Mouse (Mus musculus) ES-Bruce4 (cell line): ENCODE results near the gene Fam168a.

Source experiments
- CTCF ChIP-seq: IDR thresholded peaks from one replicate; pipeline ENCODE4 v1.8.1; 2011; ENCODE audit warnings: low read depth, low read length
- EP300 ChIP-seq: IDR thresholded peaks from 2 replicates; pipeline ENCODE4 v1.6.1; 2011; ENCODE audit warnings: low read depth, low read length; ENCODE audit not compliant: insufficient read depth
- POLR2A ChIP-seq: IDR thresholded peaks from one replicate; pipeline ENCODE4 v1.8.1; 2011; ENCODE audit warnings: low read length; ENCODE audit not compliant: insufficient read depth

DNA sequence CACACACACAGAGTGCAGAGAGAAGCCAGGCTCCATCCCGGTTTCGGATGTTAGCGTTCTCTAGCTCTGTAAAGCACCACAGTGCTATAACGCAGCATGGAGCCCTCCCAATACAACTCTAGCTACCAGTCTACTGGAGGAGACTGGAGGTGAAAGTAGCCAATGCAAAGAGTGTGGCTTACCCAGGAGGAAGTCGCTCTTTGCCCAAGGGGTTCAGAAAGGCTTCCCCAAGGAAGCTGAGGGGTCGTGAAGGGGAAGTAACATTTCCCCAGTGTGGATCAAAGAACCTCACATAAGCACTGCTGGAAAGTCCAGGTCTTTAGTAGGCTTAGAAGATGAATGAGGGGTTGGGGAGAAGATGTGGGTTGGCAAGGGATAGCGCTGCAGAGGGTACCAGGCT, 45.2 kb upstream of the Fam168a start:
- no peak for TF ChIP-seq POLR2A
- TF ChIP-seq EP300 = no peak
- no peak for TF ChIP-seq CTCF
